Mouse (Mus musculus) gastrocnemius, adult 18-20 months (tissue): Measurements from ENCODE around the gene Ush2a. TPM values are rescaled to one million over a fixed set of nuclear protein-coding genes. Genes with fewer than 3 reads are reported as not detected.

Source experiments
- DNase-seq: peaks from one replicate; pipeline ENCODE4 v3.0.0; 2021; ENCODE audit warnings: low spot score
- total RNA-seq, 2 experiments: library from RNA; stranded (reverse); gene quantifications; 2 replicates each; pipeline ENCODE4 v1.2.3; 2021

Ush2a gene
- total RNA-seq, 2 experiments from 2014 or later = not detected

- DNase-seq = no peak
These were observed 744.4 kb downstream of the Ush2a start for GRCm38 (mm10) chr1:189006267-189006666.

- DNase-seq = no peak
These were observed 745.0 kb downstream of the Ush2a start for GRCm38 (mm10) chr1:189006826-189007225.

- peak; percentile 96 for DNase-seq
These were observed 745.6 kb downstream of the Ush2a start, which contains the start of gene Kctd3 for GRCm38 (mm10) chr1:189007239-189007979. Gene Kctd3 (minus strand): TSS chr1:189007841.

DNA sequence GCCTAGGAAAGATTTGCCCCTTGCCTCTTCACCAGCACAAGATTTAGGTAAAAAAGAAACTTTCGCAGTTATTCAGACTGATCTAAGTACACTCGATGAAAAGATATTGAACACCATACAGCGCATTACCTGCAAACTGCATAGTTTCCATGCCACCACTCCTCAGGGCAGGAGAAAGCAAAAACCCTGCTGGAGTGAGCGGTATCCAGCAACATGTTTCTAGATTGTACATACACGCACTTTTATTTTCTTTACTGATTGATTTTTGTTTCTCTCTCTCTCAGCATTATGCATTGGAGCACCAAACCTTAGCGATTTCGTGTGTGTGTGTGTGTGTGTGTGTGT lies 746.1 kb downstream of the Ush2a start:
- DNase-seq = no peak

DNA sequence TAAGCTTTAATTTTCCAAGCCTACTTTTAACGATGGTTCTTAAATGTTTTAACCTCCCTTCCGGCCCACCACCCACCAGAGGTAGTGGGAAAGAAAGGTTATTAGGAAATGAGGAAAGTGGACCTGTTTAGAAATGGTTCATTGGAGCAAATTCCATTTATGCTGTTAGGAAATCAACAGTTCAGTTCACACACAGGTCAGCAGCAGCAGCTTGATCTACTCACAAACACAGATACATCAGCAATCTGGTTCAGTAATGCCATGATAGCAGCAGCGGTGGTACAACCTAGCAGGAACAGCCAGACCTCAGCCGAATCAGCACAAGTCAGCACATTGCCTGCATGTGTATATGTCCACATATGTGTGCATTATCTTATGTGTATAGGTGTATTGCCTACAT lies 748.8 kb downstream of the Ush2a start:
- no peak for DNase-seq

DNA sequence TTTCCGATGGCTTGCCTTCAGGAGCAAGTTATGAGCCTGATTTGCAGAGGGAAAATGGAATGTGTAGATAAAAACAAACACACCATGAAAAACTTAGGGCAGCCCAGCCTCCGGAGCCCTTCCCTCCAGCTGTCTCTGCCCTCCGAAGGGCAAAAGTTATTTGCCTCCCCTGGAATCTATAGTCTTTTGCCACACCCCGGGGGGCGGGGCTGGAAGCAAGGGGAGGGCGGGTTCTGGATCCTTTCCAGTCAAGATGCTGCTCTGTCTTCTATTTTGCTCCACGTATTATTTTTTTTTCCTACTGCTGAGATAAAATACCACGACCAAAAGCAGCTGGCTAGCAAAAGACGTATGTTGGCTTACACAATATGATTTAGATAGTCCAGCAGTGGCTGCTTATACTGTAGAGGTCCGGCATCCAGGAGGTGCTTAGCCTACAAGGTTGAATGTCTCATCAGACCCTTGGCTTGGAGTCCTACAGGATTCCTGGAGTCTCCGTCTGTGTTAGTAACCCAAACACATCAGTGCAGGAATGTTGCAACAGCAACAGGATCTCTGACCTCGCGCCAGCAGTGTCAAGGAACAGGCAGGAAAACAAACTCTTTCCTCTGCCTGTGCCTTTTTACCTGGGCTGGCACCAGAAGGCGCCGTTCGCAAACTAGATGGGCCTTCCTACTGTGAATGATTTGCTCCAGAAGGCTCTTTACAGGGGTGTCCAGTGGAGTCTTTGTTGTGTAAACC lies 751.2 kb downstream of the Ush2a start:
- no peak for DNase-seq

DNA sequence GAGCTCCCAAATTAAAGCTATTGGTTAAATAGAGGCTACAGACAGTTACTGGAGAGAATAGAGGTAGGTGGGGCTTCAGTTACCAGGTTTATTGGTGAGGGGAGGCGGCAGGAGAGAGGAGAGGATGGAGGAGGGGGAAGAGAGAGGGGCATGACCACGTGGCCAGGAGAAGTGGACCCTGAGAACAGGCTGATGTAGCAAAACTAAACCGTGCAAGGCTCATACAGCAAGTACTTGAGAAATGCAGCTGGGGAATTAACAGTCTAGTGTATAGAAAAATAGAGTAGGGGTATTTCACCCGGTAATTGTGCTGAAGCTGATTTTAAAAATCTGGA lies 751.7 kb downstream of the Ush2a start:
- no peak for DNase-seq
